Mouse (Mus musculus) stomach, postnatal 0 days (tissue): ENCODE measurements around the gene Ccdc158.

Source experiments
- CTCF ChIP-seq: IDR thresholded peaks from 2 replicates; pipeline ENCODE4 v1.5.1; 2016; ENCODE audit warnings: antibody characterized with exemption, low read depth, mild to moderate bottlenecking, moderate library complexity
- EP300 ChIP-seq: optimal IDR thresholded peaks from 2 replicates; pipeline ENCODE3; 2016; ENCODE audit warnings: antibody characterized with exemption

- TF ChIP-seq CTCF (no peak), EP300 (no peak)
Observed at GRCm38 (mm10) chr5:92683871-92684475, 8.9 kb upstream of the Ccdc158 start.
